Mouse (Mus musculus) granulocyte monocyte progenitor cell, adult 5-6 weeks (primary cell): ENCODE measurements around the gene 9630041A04Rik. TPM values are rescaled to one million over a fixed set of nuclear protein-coding genes. Genes with fewer than 3 reads are reported as not detected.

Experiments used
- ATAC-seq: replicated peaks from 2 replicates; pipeline ENCODE4 v1.8.0; 2016; ENCODE audit warnings: mild to moderate bottlenecking, moderate TSS enrichment, inconsistent platforms; ENCODE audit not compliant: poor library complexity, severe bottlenecking
- total RNA-seq, 2 experiments: library from RNA; stranded (forward) in 1 of 2; stranded (reverse) in 1 of 2; fragments of 200-712, 200-1000 nt in 1 of 2; fragments of >200 nt in 1 of 2; fragmentation: Nextera tagmentation in 1 of 2; gene quantifications; 2 replicates each; pipeline ENCODE4 v1.2.3; 2014 to 2017

Gene 9630041A04Rik
- total RNA-seq, 2 experiments from 2014 or later, result not detected

- ATAC-seq, result no peak
Measured at GRCm38 (mm10) chr9:101915082-101915481, 53.4 kb downstream of the 9630041A04Rik start.

GRCm38 (mm10) chr9:101918771-101919170 is 57.1 kb downstream of the 9630041A04Rik start:
- no peak for ATAC-seq

GRCm38 (mm10) chr9:101919324-101919723 is 57.7 kb downstream of the 9630041A04Rik start:
- no peak for ATAC-seq

GRCm38 (mm10) chr9:101922846-101923245 is 61.2 kb downstream of the 9630041A04Rik start:
- no peak for ATAC-seq

GRCm38 (mm10) chr9:101924829-101925228 is 63.2 kb downstream of the 9630041A04Rik start:
- ATAC-seq, result no peak

GRCm38 (mm10) chr9:101933946-101934573 is 72.4 kb downstream of the 9630041A04Rik start:
- no peak for ATAC-seq

GRCm38 (mm10) chr9:101934887-101935286 is 73.2 kb downstream of the 9630041A04Rik start:
- ATAC-seq, result no peak

- no peak for ATAC-seq
Measured at GRCm38 (mm10) chr9:101938066-101938465, 76.4 kb downstream of the 9630041A04Rik start.

GRCm38 (mm10) chr9:101939006-101939405 is 77.4 kb downstream of the 9630041A04Rik start:
- ATAC-seq, result no peak

GRCm38 (mm10) chr9:101940182-101940581 is 78.5 kb downstream of the 9630041A04Rik start:
- no peak for ATAC-seq

- ATAC-seq, result peak; percentile 95
Measured at GRCm38 (mm10) chr9:101942058-101942669, 80.5 kb downstream of the 9630041A04Rik start.

GRCm38 (mm10) chr9:101945326-101945725 is 83.7 kb downstream of the 9630041A04Rik start:
- no peak for ATAC-seq

GRCm38 (mm10) chr9:101945814-101946213 is 84.2 kb downstream of the 9630041A04Rik start:
- ATAC-seq, result no peak

- no peak for ATAC-seq
Measured at GRCm38 (mm10) chr9:101950101-101950500, 88.5 kb downstream of the 9630041A04Rik start.

GRCm38 (mm10) chr9:101954529-101954928 is 92.9 kb downstream of the 9630041A04Rik start:
- ATAC-seq, result no peak

GRCm38 (mm10) chr9:101956228-101956627 is 94.6 kb downstream of the 9630041A04Rik start:
- no peak for ATAC-seq

GRCm38 (mm10) chr9:101971806-101972205 is 110.2 kb downstream of the 9630041A04Rik start:
- ATAC-seq, result peak; percentile 84

GRCm38 (mm10) chr9:101972314-101972713 is 110.7 kb downstream of the 9630041A04Rik start:
- ATAC-seq, result peak; percentile 77

GRCm38 (mm10) chr9:101976884-101977465 is 115.3 kb downstream of the 9630041A04Rik start:
- no peak for ATAC-seq

- ATAC-seq, result no peak
Measured at GRCm38 (mm10) chr9:101981161-101981560, 119.5 kb downstream of the 9630041A04Rik start.

- ATAC-seq, result no peak
Measured at GRCm38 (mm10) chr9:101982378-101982777, 120.7 kb downstream of the 9630041A04Rik start.

GRCm38 (mm10) chr9:101986910-101987309 is 125.3 kb downstream of the 9630041A04Rik start:
- no peak for ATAC-seq
